18 mouse cellular contexts compared by ENCODE assay signal in the genomic region with DNA sequence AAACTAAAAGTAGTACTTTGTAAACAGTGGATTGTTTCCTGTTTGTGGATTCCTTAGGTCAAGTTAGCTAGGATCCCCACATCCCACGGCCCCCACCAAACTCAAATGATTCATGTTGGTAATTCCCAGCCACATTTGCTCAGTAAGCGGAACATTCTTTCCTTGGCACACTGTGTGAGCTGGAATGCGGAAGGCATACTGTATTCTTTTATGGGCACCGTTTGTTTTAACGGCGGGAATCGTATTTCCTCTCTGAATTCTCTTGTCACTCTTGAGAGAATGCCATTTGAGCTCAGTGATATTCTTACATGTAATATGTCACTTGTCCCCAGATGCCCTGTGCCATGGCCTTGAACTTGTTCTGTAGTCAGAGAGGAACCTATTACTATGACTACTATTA.
DNase-seq lines count a peak whose midpoint lies in the region; ATAC-seq and TF ChIP-seq lines count a peak whose summit lies in the region.
"Had no signal": no experiment of that assay in that cellular context is flagged by ENCODE, and none has a peak within 500 bp of the region (broad histone marks: within the 10 kb centered on the region; RNA-seq: fewer than 3 reads in every experiment).

No protein-coding gene starts in this region.

- WGBS in lung, embryonic 14.5 days: 63% methylated on average over 7 of the region's 7 CpGs
- 86% methylated on average over 7 of the region's 7 CpGs for WGBS in forebrain, embryonic 13.5 days

- no peaks in the 10 kb centered on the region for H3K36me3 ChIP-seq in lung, embryonic 14.5 days (ENCODE audit: insufficient read depth)
- no peaks in the 10 kb centered on the region for H3K36me3 ChIP-seq in forebrain, embryonic 13.5 days (ENCODE audit: poor library complexity, severe bottlenecking)
- H3K36me3 ChIP-seq: embryonic facial prominence, embryonic 12.5 days; forebrain, embryonic 15.5 days; heart, embryonic 10.5 days; limb, embryonic 15.5 days; liver, embryonic 15.5 days; midbrain, embryonic 12.5 days had no signal

- ATAC-seq in lung, embryonic 14.5 days (ENCODE audit: insufficient read depth): no peak; the same call in 1 of the 2 replicates
- ATAC-seq in Patski: peak; percentile 98
- ATAC-seq in forebrain, embryonic 13.5 days: no peak
- ATAC-seq: forebrain, embryonic 15.5 days had no signal

- intact Hi-C loops in gastrocnemius, postnatal 14 days (cut with DNase I; ENCODE audit: low total_unique reads): no loop called here

- no peaks in the 10 kb centered on the region for H3K4me1 ChIP-seq in lung, embryonic 14.5 days (ENCODE audit: insufficient read depth)
- H3K4me1 ChIP-seq in forebrain, embryonic 13.5 days: no peaks in the 10 kb centered on the region
- H3K4me1 ChIP-seq: embryonic facial prominence, embryonic 12.5 days; forebrain, embryonic 15.5 days; heart, embryonic 10.5 days; limb, embryonic 15.5 days; liver, embryonic 15.5 days; midbrain, embryonic 12.5 days had no signal

- no peak for TF ChIP-seq CTCF in lung, embryonic 14.5 days (IDR thresholded peaks at IDR 0.05; ENCODE audit: low read depth)
- no peak for TF ChIP-seq CTCF in Patski (IDR thresholded peaks at IDR 0.05)

- CTCF ChIA-PET in Patski (lab: Charles Lee): no interaction called here

- no peak overlapping the region for H3K27ac ChIP-seq in lung, embryonic 14.5 days (ENCODE audit: low read depth)
- no peak overlapping the region for H3K27ac ChIP-seq in forebrain, embryonic 13.5 days
- H3K27ac ChIP-seq: embryonic facial prominence, embryonic 12.5 days; forebrain, embryonic 15.5 days; heart, embryonic 10.5 days; limb, embryonic 15.5 days; liver, embryonic 15.5 days; midbrain, embryonic 12.5 days had no signal

- H3K9ac ChIP-seq in lung, embryonic 14.5 days: no peak overlapping the region
- no peak overlapping the region for H3K9ac ChIP-seq in forebrain, embryonic 13.5 days
- H3K9ac ChIP-seq: embryonic facial prominence, embryonic 12.5 days; forebrain, embryonic 15.5 days; limb, embryonic 15.5 days; liver, embryonic 15.5 days; midbrain, embryonic 12.5 days had no signal

- no peak overlapping the region for H3K4me2 ChIP-seq in lung, embryonic 14.5 days
- no peak overlapping the region for H3K4me2 ChIP-seq in forebrain, embryonic 13.5 days
- H3K4me2 ChIP-seq: embryonic facial prominence, embryonic 12.5 days; forebrain, embryonic 15.5 days; limb, embryonic 15.5 days; liver, embryonic 15.5 days; midbrain, embryonic 12.5 days had no signal

- H3K27me3 ChIP-seq in lung, embryonic 14.5 days (ENCODE audit: insufficient read depth, low read length): no peaks in the 10 kb centered on the region
- H3K27me3 ChIP-seq in Patski: no peaks in the 10 kb centered on the region
- H3K27me3 ChIP-seq in forebrain, embryonic 13.5 days: no peaks in the 10 kb centered on the region
- H3K27me3 ChIP-seq: embryonic facial prominence, embryonic 12.5 days; forebrain, embryonic 15.5 days; limb, embryonic 15.5 days; liver, embryonic 15.5 days; midbrain, embryonic 12.5 days had no signal

- POLR2A ChIA-PET in Patski (lab: Charles Lee): no interaction called here

- H3K9me3 ChIP-seq in lung, embryonic 14.5 days (ENCODE audit: low read depth, low read length): no peaks in the 10 kb centered on the region
- no peaks in the 10 kb centered on the region for H3K9me3 ChIP-seq in forebrain, embryonic 13.5 days (replicated peaks)
- H3K9me3 ChIP-seq: embryonic facial prominence, embryonic 12.5 days; forebrain, embryonic 15.5 days; heart, embryonic 10.5 days; limb, embryonic 15.5 days; liver, embryonic 15.5 days; midbrain, embryonic 12.5 days had no signal

- peak; percentile 6 for DNase-seq in gastrocnemius, postnatal 14 days
- DNase-seq in gastrocnemius, postnatal 25 days: no peak
- peak; percentile 39 for DNase-seq in lung, embryonic 14.5 days
- no peak for DNase-seq in lung, adult 18-20 months
- DNase-seq in Patski (ENCODE audit: low read depth, low spot score): peak; percentile 57
- peak; percentile 0 for DNase-seq in lung, postnatal 36 days
- no peak for DNase-seq in heart, postnatal 4 days
- DNase-seq: adrenal gland, adult 8-10 months; B cell, adult 2 months; cerebellum, adult 9-11 months; thymus, postnatal 36 days had no signal

- in situ Hi-C loops in Patski (cut with MboI; ENCODE audit: low pct_unique_long_range_greater_than_20kb): no loop called here

- H3K4me3 ChIP-seq in lung, embryonic 14.5 days (ENCODE audit: low read depth, low read length): no peak overlapping the region
- H3K4me3 ChIP-seq in forebrain, embryonic 13.5 days: no peak overlapping the region
- H3K4me3 ChIP-seq: embryonic facial prominence, embryonic 12.5 days; forebrain, embryonic 15.5 days; heart, embryonic 10.5 days; limb, embryonic 15.5 days; liver, embryonic 15.5 days; midbrain, embryonic 12.5 days had no signal

Comparison
In these comparisons a context has a peak if more than half of its experiments do, and no peak if none do; other contexts are left out.
1. DNase-seq: peak in gastrocnemius, postnatal 14 days (single experiment), lung, embryonic 14.5 days (single experiment), Patski (single experiment) and lung, postnatal 36 days (single experiment); none in gastrocnemius, postnatal 25 days (single experiment), lung, adult 18-20 months (0 of 2) and heart, postnatal 4 days (single experiment).